8 mouse cellular contexts compared by ENCODE assay signal in genomic region chr12:85848164-85848958, GRCm38 (mm10). TPM values are rescaled to one million over a fixed set of nuclear protein-coding genes. Genes with fewer than 3 reads are reported as not detected.
DNase-seq lines count a peak whose midpoint lies in the region; ATAC-seq lines count a peak whose summit lies in the region.
"Had no signal": no experiment of that assay in that cellular context is flagged by ENCODE, and none has a peak within 500 bp of the region (broad histone marks: within the 10 kb centered on the region; RNA-seq: fewer than 3 reads in every experiment).

No protein-coding gene starts in this region.

- no peaks in the 10 kb centered on the region for H3K4me1 ChIP-seq in neural tube, embryonic 11.5 days (ENCODE audit: control insufficient read depth, insufficient read depth, low read length)
- no peaks in the 10 kb centered on the region for H3K4me1 ChIP-seq in embryonic facial prominence, embryonic 14.5 days (ENCODE audit: control insufficient read depth, insufficient read depth, low read length)

- H3K36me3 ChIP-seq in neural tube, embryonic 11.5 days (ENCODE audit: control insufficient read depth, insufficient read depth, low read length): peaks cover 3% of the 10 kb centered on the region; the same call in 1 of the 2 replicates
- H3K36me3 ChIP-seq in embryonic facial prominence, embryonic 14.5 days (ENCODE audit: control insufficient read depth, insufficient read depth, low read length): peaks cover 22% of the 10 kb centered on the region; the same call in 1 of the 2 replicates
- H3K36me3 ChIP-seq in splenic B cell, adult 2 months (ENCODE audit: control insufficient read depth, insufficient read depth, low read length, poor library complexity, severe bottlenecking): peaks cover 4% of the 10 kb centered on the region

- H3K9ac ChIP-seq in neural tube, embryonic 11.5 days (ENCODE audit: low read length): no peak overlapping the region
- H3K9ac ChIP-seq in embryonic facial prominence, embryonic 14.5 days (ENCODE audit: low read depth, low read length): no peak overlapping the region

- H3K4me2 ChIP-seq in neural tube, embryonic 11.5 days (ENCODE audit: low read depth): no peak overlapping the region
- no peak overlapping the region for H3K4me2 ChIP-seq in embryonic facial prominence, embryonic 14.5 days (ENCODE audit: low read depth, low read length)

- no peaks in the 10 kb centered on the region for H3K27me3 ChIP-seq in neural tube, embryonic 11.5 days (ENCODE audit: control insufficient read depth, insufficient read depth, low read length)
- H3K27me3 ChIP-seq in embryonic facial prominence, embryonic 14.5 days (replicated peaks; ENCODE audit: control insufficient read depth, insufficient read depth, low read length): no peaks in the 10 kb centered on the region
- no peaks in the 10 kb centered on the region for H3K27me3 ChIP-seq in splenic B cell, adult 2 months (ENCODE audit: control insufficient read depth, insufficient read depth, low read length, poor library complexity, severe bottlenecking)

- WGBS in neural tube, embryonic 11.5 days: 84% methylated on average over 7 of the region's 7 CpGs
- 77% methylated on average over 7 of the region's 7 CpGs for WGBS in embryonic facial prominence, embryonic 14.5 days

- peak; percentile 19 for DNase-seq in neural tube, embryonic 11.5 days (ENCODE audit: low spot score)
- no peak for DNase-seq in neural tube, embryonic 10.5 days (ENCODE audit: extremely low spot score, low spot score)
- DNase-seq in R1 (ENCODE audit: low read depth, low spot score): peak; percentile 54
- peak; percentile 68 for DNase-seq in embryonic facial prominence, embryonic 14.5 days (ENCODE audit: low spot score)
- DNase-seq in left cerebral cortex, postnatal 25 days (ENCODE audit: low spot score in 2 of 2): peak; percentile 30 to 61
- DNase-seq in splenic B cell, adult 2 months (ENCODE audit: low read depth, low spot score): peak; percentile 66

- H3K27ac ChIP-seq in neural tube, embryonic 11.5 days (ENCODE audit: low read depth, low read length): no peak overlapping the region
- H3K27ac ChIP-seq in embryonic facial prominence, embryonic 14.5 days (replicated peaks; ENCODE audit: low read depth, low read length): no peak overlapping the region
- H3K27ac ChIP-seq: macrophage had no signal

- no peaks in the 10 kb centered on the region for H3K9me3 ChIP-seq in neural tube, embryonic 11.5 days (ENCODE audit: control insufficient read depth, low read length)
- no peaks in the 10 kb centered on the region for H3K9me3 ChIP-seq in embryonic facial prominence, embryonic 14.5 days (ENCODE audit: control insufficient read depth, low read length)

- intact Hi-C loops in left cerebral cortex, postnatal 25 days (cut with DNase I): no loop called here

- no peak overlapping the region for H3K4me3 ChIP-seq in neural tube, embryonic 11.5 days (ENCODE audit: low read depth, low read length)
- no peak overlapping the region for H3K4me3 ChIP-seq in embryonic facial prominence, embryonic 14.5 days (ENCODE audit: low read depth, low read length)

- no peak for ATAC-seq in neural tube, embryonic 11.5 days (ENCODE audit: insufficient read depth, low FRiP score, low TSS enrichment)
- peak; percentile 81; the same call in 1 of the 2 replicates for ATAC-seq in embryonic facial prominence, embryonic 14.5 days (ENCODE audit: low read depth)
- peak; percentile 49 to 58; a peak in 2 of 4 replicates for ATAC-seq in hematopoietic stem cell, adult 5-6 weeks (replicated peaks in 1 of 2; ENCODE audit: insufficient read depth in 1 of 2, low FRiP score in 2 of 2, low TSS enrichment in 1 of 2, low read depth in 1 of 2, poor library complexity in 2 of 2, severe bottlenecking in 2 of 2)

RNA-seq across cellular contexts. Expression of gene Ttll5, which starts 23.9 kb away (rescaled TPM):
- 14.2 and 17.7 TPM in 2 replicates for polyA plus RNA-seq in neural tube, embryonic 11.5 days (2014; fragmentation: Nextera tagmentation; extraction: Ambion mirVana)
- 12.4 and 14.8 TPM in 2 replicates for polyA plus RNA-seq in embryonic facial prominence, embryonic 14.5 days (2014; fragmentation: Nextera tagmentation; extraction: Ambion mirVana)
- 21.7 and 26.3 TPM in 2 replicates for total RNA-seq in hematopoietic stem cell, adult 5-6 weeks (2017)
- total RNA-seq in left cerebral cortex, postnatal 25 days (2021): 10 to 100 TPM; 41.1 to 44.6 TPM

RNA-seq across cellular contexts. Expression of gene Erg28, which starts 24.0 kb away (rescaled TPM):
- polyA plus RNA-seq in neural tube, embryonic 11.5 days (2014; fragmentation: Nextera tagmentation; extraction: Ambion mirVana): 92.7 and 102 TPM in 2 replicates
- polyA plus RNA-seq in embryonic facial prominence, embryonic 14.5 days (2014; fragmentation: Nextera tagmentation; extraction: Ambion mirVana): 97.5 and 106 TPM in 2 replicates
- total RNA-seq in hematopoietic stem cell, adult 5-6 weeks (2017): 82.9 and 96.3 TPM in 2 replicates
- 10 to 100 TPM; 53.6 to 55.4 TPM for total RNA-seq in left cerebral cortex, postnatal 25 days (2021)
